Mouse (Mus musculus): ENCODE data around the gene Trp53inp2. TPM values are rescaled to one million over a fixed set of nuclear protein-coding genes. Genes with fewer than 3 reads are reported as not detected.

The Trp53inp2 gene
- 66.1 and 80.9 TPM in 2 replicates for polyA plus RNA-seq (2014; fragmentation: Nextera tagmentation; extraction: Ambion mirVana)

DNA sequence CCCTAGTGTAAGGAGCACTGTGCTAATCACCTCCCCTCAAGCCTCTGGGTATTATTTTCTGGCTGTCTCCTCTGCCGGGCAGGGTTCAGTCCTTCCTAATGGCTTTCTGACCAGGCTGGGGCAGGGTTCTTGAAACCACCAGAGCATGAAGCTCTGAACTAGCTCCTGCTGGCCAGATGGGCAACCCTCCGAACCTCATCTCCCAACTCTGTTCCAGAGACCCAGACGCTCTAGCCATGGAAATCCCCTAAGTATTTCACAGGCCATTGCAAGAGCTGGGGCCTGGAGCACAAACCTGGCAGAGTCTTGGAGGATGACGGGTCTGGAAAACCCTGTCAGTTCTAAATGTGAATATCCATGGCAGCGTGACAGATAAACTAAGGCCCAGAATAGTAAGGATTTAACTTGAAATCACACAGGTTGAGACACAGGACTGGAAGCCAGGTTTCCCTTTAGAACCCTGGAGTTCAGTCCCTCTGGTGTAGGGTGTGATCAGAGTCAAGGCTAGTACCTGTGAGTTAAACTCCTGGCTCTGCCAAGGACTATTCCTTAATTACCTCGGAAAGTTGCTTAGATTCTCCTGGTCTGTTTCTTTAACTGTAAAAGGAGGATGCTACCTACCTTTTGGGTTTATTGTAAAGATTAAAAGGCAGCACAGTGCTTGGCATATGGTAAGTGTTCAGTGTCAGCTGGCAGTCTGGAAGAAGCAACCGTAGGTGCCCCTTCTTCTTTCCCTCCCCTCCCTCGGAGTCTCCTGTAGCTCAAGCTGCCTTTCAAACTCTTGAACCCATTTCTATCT lies at the start of gene Trp53inp2:
Trp53inp2 (plus strand) TSS at position 799 of the 799 bp plus-strand sequence.
- Histone ChIP-seq H3K4me3 (ENCODE audit: low read depth, low read length) (peak within 1 kb of the TSS; percentile 81), H3K9ac (ENCODE audit: low read depth, low read length) (peak within 1 kb of the TSS; percentile 95), H3K9me3 (ENCODE audit: control insufficient read depth, low read length) (no peaks in the 10 kb centered on the region), H3K27ac (ENCODE audit: low read depth, low read length) (peak within 1 kb of the TSS; percentile 97), H3K36me3 (ENCODE audit: control insufficient read depth, insufficient read depth, low read length) (no peaks in the 10 kb centered on the region), H3K4me1 (replicated peaks; ENCODE audit: control insufficient read depth, insufficient read depth, low read length) (0 out of 2 replicates have a peak, but pooled peaks cover 5% of the 10 kb centered on the region), H3K27me3 (ENCODE audit: control insufficient read depth, insufficient read depth, low read length) (peaks cover 2% of the 10 kb centered on the region; the same call in 1 of the 2 replicates), H3K4me2 (replicated peaks; ENCODE audit: low read depth, low read length) (peak within 1 kb of the TSS; percentile 82)
- WGBS = 52% methylated on average over 8 of the region's 8 CpGs
- ATAC-seq (ENCODE audit: low FRiP score) (no peak), DNase-seq (ENCODE audit: low spot score) (no peak)

DNA sequence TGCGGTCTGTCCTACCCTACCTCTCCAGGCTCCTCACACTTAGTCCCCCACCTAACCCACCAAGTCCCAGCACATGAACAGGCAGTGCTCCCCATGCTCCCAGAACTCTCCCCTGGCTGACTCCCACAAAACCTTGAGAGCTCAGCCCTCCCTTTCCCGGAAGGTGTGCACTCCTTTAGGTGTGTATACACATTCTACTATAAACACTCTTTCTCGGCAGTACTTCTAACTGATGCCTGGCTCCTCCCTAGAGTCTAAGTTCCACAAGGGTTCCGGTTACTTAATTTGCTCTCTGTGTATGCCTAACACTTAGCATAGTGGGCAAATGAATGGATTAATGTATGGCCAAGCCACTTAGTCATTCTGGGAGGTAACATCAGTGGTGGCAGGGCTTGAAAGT lies 49.5 kb upstream of the Trp53inp2 start:
- DNase-seq (ENCODE audit: low spot score) = no peak
- no peak overlapping the region for H3K9ac ChIP-seq (ENCODE audit: low read depth, low read length)
- no peak overlapping the region for H3K27ac ChIP-seq (ENCODE audit: low read depth, low read length)
- no peak overlapping the region for H3K4me3 ChIP-seq (ENCODE audit: low read depth, low read length)
- ATAC-seq (ENCODE audit: low FRiP score) = no peak
- H3K9me3 ChIP-seq (ENCODE audit: control insufficient read depth, low read length) = no peaks in the 10 kb centered on the region
- no peak overlapping the region for H3K4me2 ChIP-seq (replicated peaks; ENCODE audit: low read depth, low read length)
- H3K27me3 ChIP-seq (ENCODE audit: control insufficient read depth, insufficient read depth, low read length) = no peaks in the 10 kb centered on the region
- H3K36me3 ChIP-seq (ENCODE audit: control insufficient read depth, insufficient read depth, low read length) = peaks cover 5% of the 10 kb centered on the region; the same call in 1 of the 2 replicates
- H3K4me1 ChIP-seq (replicated peaks; ENCODE audit: control insufficient read depth, insufficient read depth, low read length) = no peaks in the 10 kb centered on the region
- 95% methylated on average over 4 of the region's 4 CpGs for WGBS

GRCm38 (mm10) chr2:155333421-155333820 lies 47.4 kb upstream of the Trp53inp2 start:
- H3K4me3 ChIP-seq (ENCODE audit: low read depth, low read length) = no peak overlapping the region
- no peaks in the 10 kb centered on the region for H3K4me1 ChIP-seq (replicated peaks; ENCODE audit: control insufficient read depth, insufficient read depth, low read length)
- DNase-seq (ENCODE audit: low spot score) (no peak), ATAC-seq (ENCODE audit: low FRiP score) (no peak)
- no peaks in the 10 kb centered on the region for H3K27me3 ChIP-seq (ENCODE audit: control insufficient read depth, insufficient read depth, low read length)
- no peaks in the 10 kb centered on the region for H3K36me3 ChIP-seq (ENCODE audit: control insufficient read depth, insufficient read depth, low read length)
- H3K4me2 ChIP-seq (replicated peaks; ENCODE audit: low read depth, low read length) = no peak overlapping the region
- H3K27ac ChIP-seq (ENCODE audit: low read depth, low read length) = no peak overlapping the region
- H3K9me3 ChIP-seq (ENCODE audit: control insufficient read depth, low read length) = no peaks in the 10 kb centered on the region
- H3K9ac ChIP-seq (ENCODE audit: low read depth, low read length) = no peak overlapping the region
- 90% methylated on average over 1 of the region's 1 CpGs for WGBS

GRCm38 (mm10) chr2:155335231-155335630 lies 45.6 kb upstream of the Trp53inp2 start:
- WGBS = 83% methylated on average over 1 of the region's 1 CpGs
- Histone ChIP-seq H3K36me3 (ENCODE audit: control insufficient read depth, insufficient read depth, low read length) (no peaks in the 10 kb centered on the region), H3K9me3 (ENCODE audit: control insufficient read depth, low read length) (no peaks in the 10 kb centered on the region), H3K4me3 (ENCODE audit: low read depth, low read length) (no peak overlapping the region), H3K27ac (ENCODE audit: low read depth, low read length) (no peak overlapping the region), H3K4me1 (replicated peaks; ENCODE audit: control insufficient read depth, insufficient read depth, low read length) (no peaks in the 10 kb centered on the region), H3K4me2 (replicated peaks; ENCODE audit: low read depth, low read length) (no peak overlapping the region), H3K9ac (ENCODE audit: low read depth, low read length) (no peak overlapping the region), H3K27me3 (ENCODE audit: control insufficient read depth, insufficient read depth, low read length) (no peaks in the 10 kb centered on the region)
- no peak for DNase-seq (ENCODE audit: low spot score)
- ATAC-seq (ENCODE audit: low FRiP score) = no peak

DNA sequence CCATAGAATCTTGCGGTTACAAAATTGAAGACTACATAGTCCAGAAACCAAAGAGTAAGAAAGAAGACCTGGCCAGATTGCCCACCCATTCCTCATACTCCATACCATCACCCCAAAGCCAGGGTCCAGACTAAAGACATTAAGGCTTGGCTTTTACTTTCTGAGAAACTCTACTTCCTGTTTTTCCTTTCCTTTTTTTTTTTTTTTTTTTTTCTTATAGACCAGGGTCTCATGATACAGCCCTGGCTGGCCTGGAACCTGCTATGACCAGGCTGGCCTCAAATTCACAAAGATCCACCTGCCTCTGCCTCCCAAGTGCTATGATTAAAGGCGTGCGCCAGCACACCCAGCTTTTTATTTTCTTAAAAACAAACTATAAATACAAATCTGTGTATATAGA lies 44.6 kb upstream of the Trp53inp2 start:
- no peak overlapping the region for H3K4me3 ChIP-seq (ENCODE audit: low read depth, low read length)
- H3K27ac ChIP-seq (ENCODE audit: low read depth, low read length) = no peak overlapping the region
- H3K36me3 ChIP-seq (ENCODE audit: control insufficient read depth, insufficient read depth, low read length) = no peaks in the 10 kb centered on the region
- H3K27me3 ChIP-seq (ENCODE audit: control insufficient read depth, insufficient read depth, low read length) = no peaks in the 10 kb centered on the region
- 94% methylated on average over 3 of the region's 3 CpGs for WGBS
- no peak for DNase-seq (ENCODE audit: low spot score)
- H3K9me3 ChIP-seq (ENCODE audit: control insufficient read depth, low read length) = no peaks in the 10 kb centered on the region
- ATAC-seq (ENCODE audit: low FRiP score) = no peak
- H3K4me2 ChIP-seq (replicated peaks; ENCODE audit: low read depth, low read length) = no peak overlapping the region
- H3K9ac ChIP-seq (ENCODE audit: low read depth, low read length) = no peak overlapping the region
- H3K4me1 ChIP-seq (replicated peaks; ENCODE audit: control insufficient read depth, insufficient read depth, low read length) = no peaks in the 10 kb centered on the region

GRCm38 (mm10) chr2:155340166-155340565 lies 40.7 kb upstream of the Trp53inp2 start:
- H3K4me1 ChIP-seq (replicated peaks; ENCODE audit: control insufficient read depth, insufficient read depth, low read length) = no peaks in the 10 kb centered on the region
- no peaks in the 10 kb centered on the region for H3K27me3 ChIP-seq (ENCODE audit: control insufficient read depth, insufficient read depth, low read length)
- no peak overlapping the region for H3K4me2 ChIP-seq (replicated peaks; ENCODE audit: low read depth, low read length)
- H3K9ac ChIP-seq (ENCODE audit: low read depth, low read length) = no peak overlapping the region
- no peaks in the 10 kb centered on the region for H3K9me3 ChIP-seq (ENCODE audit: control insufficient read depth, low read length)
- DNase-seq (ENCODE audit: low spot score) (no peak), ATAC-seq (ENCODE audit: low FRiP score) (no peak)
- no peak overlapping the region for H3K4me3 ChIP-seq (ENCODE audit: low read depth, low read length)
- H3K36me3 ChIP-seq (ENCODE audit: control insufficient read depth, insufficient read depth, low read length) = no peaks in the 10 kb centered on the region
- no peak overlapping the region for H3K27ac ChIP-seq (ENCODE audit: low read depth, low read length)

DNA sequence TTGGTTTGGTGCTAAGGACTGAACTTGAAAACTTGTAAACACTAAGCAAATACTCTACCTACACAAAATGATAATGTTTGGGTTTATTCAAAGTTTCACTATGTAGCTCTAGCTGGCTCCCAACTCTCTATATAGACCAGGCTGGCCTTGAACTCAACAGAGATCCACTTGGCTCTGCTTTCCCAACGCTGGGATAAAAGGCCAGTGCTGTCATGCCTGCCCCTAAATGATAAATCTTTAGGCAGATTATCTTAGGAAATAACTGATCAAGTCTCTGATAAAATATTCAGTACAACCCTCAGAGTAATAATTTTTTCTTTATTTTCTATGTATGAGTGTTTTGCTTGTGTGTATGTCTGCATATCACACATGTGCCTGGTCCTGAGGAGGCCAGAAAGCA lies 34.2 kb upstream of the Trp53inp2 start:
- no peaks in the 10 kb centered on the region for H3K9me3 ChIP-seq (ENCODE audit: control insufficient read depth, low read length)
- H3K4me2 ChIP-seq (replicated peaks; ENCODE audit: low read depth, low read length) = no peak overlapping the region
- no peaks in the 10 kb centered on the region for H3K27me3 ChIP-seq (ENCODE audit: control insufficient read depth, insufficient read depth, low read length)
- H3K4me1 ChIP-seq (replicated peaks; ENCODE audit: control insufficient read depth, insufficient read depth, low read length) = no peaks in the 10 kb centered on the region
- no peaks in the 10 kb centered on the region for H3K36me3 ChIP-seq (ENCODE audit: control insufficient read depth, insufficient read depth, low read length)
- H3K27ac ChIP-seq (ENCODE audit: low read depth, low read length) = no peak overlapping the region
- ATAC-seq (ENCODE audit: low FRiP score) = no peak
- DNase-seq (ENCODE audit: low spot score) = no peak
- H3K9ac ChIP-seq (ENCODE audit: low read depth, low read length) = no peak overlapping the region
- no peak overlapping the region for H3K4me3 ChIP-seq (ENCODE audit: low read depth, low read length)
- WGBS = 97% methylated on average over 1 of the region's 1 CpGs

- Histone ChIP-seq H3K9ac (ENCODE audit: low read depth, low read length) (no peak overlapping the region), H3K36me3 (ENCODE audit: control insufficient read depth, insufficient read depth, low read length) (no peaks in the 10 kb centered on the region), H3K4me2 (replicated peaks; ENCODE audit: low read depth, low read length) (no peak overlapping the region), H3K27ac (ENCODE audit: low read depth, low read length) (no peak overlapping the region), H3K27me3 (ENCODE audit: control insufficient read depth, insufficient read depth, low read length) (no peaks in the 10 kb centered on the region), H3K9me3 (ENCODE audit: control insufficient read depth, low read length) (no peaks in the 10 kb centered on the region), H3K4me1 (replicated peaks; ENCODE audit: control insufficient read depth, insufficient read depth, low read length) (0 out of 2 replicates have a peak, but pooled peaks cover 2% of the 10 kb centered on the region), H3K4me3 (ENCODE audit: low read depth, low read length) (no peak overlapping the region)
- no peak for ATAC-seq (ENCODE audit: low FRiP score)
- DNase-seq (ENCODE audit: low spot score) = no peak
- 94% methylated on average over 3 of the region's 3 CpGs for whole genome bisulfite sequencing
Observed at GRCm38 (mm10) chr2:155354402-155354801, 26.5 kb upstream of the Trp53inp2 start.
